Mouse (Mus musculus): ENCODE results near the gene Sufu. TPM values are rescaled to one million over a fixed set of nuclear protein-coding genes. Genes with fewer than 3 reads are reported as not detected.

Gene Sufu
- polyA plus RNA-seq, 1 experiment: 15.0 TPM

- H3K27me3 ChIP-seq (ENCODE audit: control insufficient read depth, insufficient read depth, low read length): no peaks in the 10 kb centered on the region
- TF ChIP-seq CTCF (IDR thresholded peaks at IDR 0.05; ENCODE audit: borderline replicate concordance, insufficient read depth, low read depth, low read length) (no peak), POLR2A (IDR thresholded peaks at IDR 0.05; ENCODE audit: borderline replicate concordance, insufficient read depth, low read length) (no peak)
- no peak for DNase-seq
- no peak overlapping the region for H3K27ac ChIP-seq (ENCODE audit: insufficient read depth, low read length)
- peaks cover 28% of the 10 kb centered on the region for H3K4me1 ChIP-seq (ENCODE audit: control insufficient read depth, insufficient read depth, low read length)
- no peak overlapping the region for H3K4me3 ChIP-seq (replicated peaks; ENCODE audit: insufficient read depth, low read depth, low read length)
Observed at GRCm38 (mm10) chr19:46523131-46523479, 126.4 kb downstream of the Sufu start.

- TF ChIP-seq POLR2A (IDR thresholded peaks at IDR 0.05; ENCODE audit: borderline replicate concordance, insufficient read depth, low read length) (no peak), CTCF (IDR thresholded peaks at IDR 0.05; ENCODE audit: borderline replicate concordance, insufficient read depth, low read depth, low read length) (no peak)
- no peaks in the 10 kb centered on the region for H3K27me3 ChIP-seq (ENCODE audit: control insufficient read depth, insufficient read depth, low read length)
- peak overlapping the region; percentile 32 for H3K4me3 ChIP-seq (replicated peaks; ENCODE audit: insufficient read depth, low read depth, low read length)
- 26% methylated on average over 20 of the region's 20 CpGs for WGBS
- peak; percentile 52 to 60 for DNase-seq
- H3K4me1 ChIP-seq (ENCODE audit: control insufficient read depth, insufficient read depth, low read length): peaks cover 28% of the 10 kb centered on the region
- H3K27ac ChIP-seq (ENCODE audit: insufficient read depth, low read length): no peak overlapping the region
Observed at GRCm38 (mm10) chr19:46523480-46524151, 126.9 kb downstream of the Sufu start.

- no peak for TF ChIP-seq CTCF (IDR thresholded peaks at IDR 0.05; ENCODE audit: borderline replicate concordance, insufficient read depth, low read depth, low read length)
- TF ChIP-seq POLR2A (IDR thresholded peaks at IDR 0.05; ENCODE audit: borderline replicate concordance, insufficient read depth, low read length): no peak
- Histone ChIP-seq H3K4me1 (ENCODE audit: control insufficient read depth, insufficient read depth, low read length) (peaks cover 28% of the 10 kb centered on the region), H3K4me3 (replicated peaks; ENCODE audit: insufficient read depth, low read depth, low read length) (no peak overlapping the region), H3K27me3 (ENCODE audit: control insufficient read depth, insufficient read depth, low read length) (no peaks in the 10 kb centered on the region), H3K27ac (ENCODE audit: insufficient read depth, low read length) (no peak overlapping the region)
- DNase-seq: no peak
- 40% methylated on average over 6 of the region's 6 CpGs for WGBS
Observed at GRCm38 (mm10) chr19:46524152-46524544, 127.5 kb downstream of the Sufu start.

GRCm38 (mm10) chr19:46524601-46525321 lies 128.1 kb downstream of the Sufu start:
- Histone ChIP-seq H3K27me3 (ENCODE audit: control insufficient read depth, insufficient read depth, low read length) (no peaks in the 10 kb centered on the region), H3K4me3 (replicated peaks; ENCODE audit: insufficient read depth, low read depth, low read length) (no peak overlapping the region), H3K27ac (ENCODE audit: insufficient read depth, low read length) (no peak overlapping the region), H3K4me1 (ENCODE audit: control insufficient read depth, insufficient read depth, low read length) (peaks cover 33% of the 10 kb centered on the region)
- TF ChIP-seq CTCF (IDR thresholded peaks at IDR 0.05; ENCODE audit: borderline replicate concordance, insufficient read depth, low read depth, low read length) (no peak), POLR2A (IDR thresholded peaks at IDR 0.05; ENCODE audit: borderline replicate concordance, insufficient read depth, low read length) (no peak)
- no peak for DNase-seq
- 47% methylated on average over 14 of the region's 14 CpGs for WGBS

- WGBS: 47% methylated on average over 10 of the region's 10 CpGs
- Histone ChIP-seq H3K4me1 (ENCODE audit: control insufficient read depth, insufficient read depth, low read length) (peaks cover 34% of the 10 kb centered on the region), H3K27ac (ENCODE audit: insufficient read depth, low read length) (no peak overlapping the region), H3K4me3 (replicated peaks; ENCODE audit: insufficient read depth, low read depth, low read length) (no peak overlapping the region), H3K27me3 (ENCODE audit: control insufficient read depth, insufficient read depth, low read length) (no peaks in the 10 kb centered on the region)
- no peak for DNase-seq
- TF ChIP-seq POLR2A (IDR thresholded peaks at IDR 0.05; ENCODE audit: borderline replicate concordance, insufficient read depth, low read length) (no peak), CTCF (IDR thresholded peaks at IDR 0.05; ENCODE audit: borderline replicate concordance, insufficient read depth, low read depth, low read length) (no peak)
Observed at GRCm38 (mm10) chr19:46525691-46526631, 129.3 kb downstream of the Sufu start.

- TF ChIP-seq POLR2A (IDR thresholded peaks at IDR 0.05; ENCODE audit: borderline replicate concordance, insufficient read depth, low read length) (no peak), CTCF (IDR thresholded peaks at IDR 0.05; ENCODE audit: borderline replicate concordance, insufficient read depth, low read depth, low read length) (no peak)
- peak in 1 of 2 experiments; percentile 36 for DNase-seq
- peaks cover 45% of the 10 kb centered on the region for H3K4me1 ChIP-seq (ENCODE audit: control insufficient read depth, insufficient read depth, low read length)
- H3K4me3 ChIP-seq (replicated peaks; ENCODE audit: insufficient read depth, low read depth, low read length): peak overlapping the region; percentile 30
- no peaks in the 10 kb centered on the region for H3K27me3 ChIP-seq (ENCODE audit: control insufficient read depth, insufficient read depth, low read length)
- peak overlapping the region; percentile 66 for H3K27ac ChIP-seq (ENCODE audit: insufficient read depth, low read length)
- WGBS: 35% methylated on average over 17 of the region's 17 CpGs
Observed at GRCm38 (mm10) chr19:46527632-46528528, 131.2 kb downstream of the Sufu start.

All from cerebellum, adult 2 months (tissue).